Mouse (Mus musculus): ENCODE data around the gene Tnk1. TPM values are rescaled to one million over a fixed set of nuclear protein-coding genes. Genes with fewer than 3 reads are reported as not detected.

Tnk1 gene
- polyA plus RNA-seq, 1 experiment = 1.2 TPM

DNA sequence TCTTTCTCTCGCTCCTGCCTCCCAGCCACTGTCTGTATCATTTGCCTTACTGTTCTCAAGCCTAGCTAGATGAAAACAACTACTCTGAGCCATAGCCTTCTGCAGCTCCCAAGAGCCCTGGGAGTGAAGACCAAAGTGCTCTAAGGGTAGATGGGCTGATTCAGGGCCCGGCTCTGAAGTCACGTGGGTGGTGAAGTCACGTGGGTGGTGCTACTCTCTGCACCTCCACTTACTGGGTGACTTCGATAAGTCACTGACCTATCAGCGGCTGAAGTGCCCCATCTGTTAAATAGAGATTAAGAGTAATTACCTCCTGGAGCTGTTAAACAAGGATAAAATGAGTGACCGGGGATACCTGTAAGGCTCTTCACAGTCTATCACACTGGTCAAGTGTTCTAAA is 4.5 kb downstream of the Tnk1 start:
- no peak for TF ChIP-seq CTCF (IDR thresholded peaks at IDR 0.05; ENCODE audit: extremely low read depth, insufficient read depth, insufficient read length, insufficient replicate concordance)
- DNase-seq (ENCODE audit: low read depth in 1 of 2, low spot score in 2 of 2) = no peak
- 35% methylated on average over 7 of the region's 7 CpGs for WGBS
- Histone ChIP-seq H3K4me3 (ENCODE audit: extremely low read depth, insufficient read depth, insufficient read length) (no peak overlapping the region), H3K4me1 (ENCODE audit: control insufficient read depth, insufficient read depth, insufficient read length) (peaks cover 7% of the 10 kb centered on the region; the same call in 1 of the 2 replicates), H3K36me3 (ENCODE audit: control insufficient read depth, insufficient read depth, low read length) (no peaks in the 10 kb centered on the region), H3K27me3 (ENCODE audit: control insufficient read depth, insufficient read depth, low read length) (no peaks in the 10 kb centered on the region), H3K27ac (ENCODE audit: insufficient read depth, low read length) (no peak overlapping the region)

DNA sequence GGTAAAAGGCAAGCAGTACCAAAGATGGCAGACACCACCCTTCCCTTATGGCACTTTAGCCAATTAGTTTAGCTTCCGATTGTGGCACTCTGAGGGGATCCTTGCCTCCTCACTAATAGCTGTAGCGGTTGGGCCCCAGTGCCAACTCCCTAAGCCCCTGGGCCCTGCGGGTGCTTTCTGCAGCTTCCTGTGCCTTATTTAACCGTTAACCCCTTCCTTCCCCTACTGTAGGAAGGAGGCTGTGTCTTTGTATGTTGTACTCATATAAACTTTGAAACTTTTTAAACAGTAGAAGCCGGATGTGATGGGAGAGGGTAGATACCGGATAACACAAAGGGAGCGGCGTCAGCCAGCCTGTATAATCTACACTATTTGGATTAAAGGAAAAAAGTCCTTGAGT is 7.8 kb downstream of the Tnk1 start:
- WGBS = 18% methylated on average over 8 of the region's 8 CpGs
- Histone ChIP-seq H3K27me3 (ENCODE audit: control insufficient read depth, insufficient read depth, low read length) (no peaks in the 10 kb centered on the region), H3K36me3 (ENCODE audit: control insufficient read depth, insufficient read depth, low read length) (no peaks in the 10 kb centered on the region), H3K27ac (ENCODE audit: insufficient read depth, low read length) (no peak overlapping the region), H3K4me3 (ENCODE audit: extremely low read depth, insufficient read depth, insufficient read length) (no peak overlapping the region), H3K4me1 (ENCODE audit: control insufficient read depth, insufficient read depth, insufficient read length) (peaks cover 18% of the 10 kb centered on the region; the same call in 1 of the 2 replicates)
- TF ChIP-seq POLR2A (IDR thresholded peaks at IDR 0.05; ENCODE audit: low read depth, low read length) (no peak), CTCF (IDR thresholded peaks at IDR 0.05; ENCODE audit: extremely low read depth, insufficient read depth, insufficient read length, insufficient replicate concordance) (no peak)
- DNase-seq (ENCODE audit: low read depth in 1 of 2, low spot score in 2 of 2) = no peak

DNA sequence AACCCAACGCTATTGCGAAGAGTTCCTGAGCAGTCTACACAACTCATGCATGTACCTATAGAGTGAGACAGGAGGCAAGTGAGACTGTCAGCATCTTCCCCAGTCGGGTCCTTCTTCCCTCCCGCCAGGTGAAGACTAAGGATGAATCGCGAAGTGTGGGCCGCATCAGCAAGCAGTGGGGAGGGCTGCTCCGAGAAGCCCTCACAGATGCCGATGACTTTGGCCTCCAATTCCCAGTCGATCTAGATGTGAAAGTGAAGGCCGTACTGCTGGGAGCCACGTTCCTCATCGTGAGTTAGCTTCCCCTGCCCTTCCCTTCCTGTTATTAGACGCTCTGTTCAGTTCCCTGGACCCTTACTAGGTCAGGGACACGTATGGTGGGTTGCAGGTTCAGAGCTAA is 8.6 kb downstream of the Tnk1 start:
- Histone ChIP-seq H3K4me1 (ENCODE audit: control insufficient read depth, insufficient read depth, insufficient read length) (peaks cover 18% of the 10 kb centered on the region; the same call in 1 of the 2 replicates), H3K4me3 (ENCODE audit: extremely low read depth, insufficient read depth, insufficient read length) (no peak overlapping the region), H3K27me3 (ENCODE audit: control insufficient read depth, insufficient read depth, low read length) (no peaks in the 10 kb centered on the region), H3K36me3 (ENCODE audit: control insufficient read depth, insufficient read depth, low read length) (no peaks in the 10 kb centered on the region), H3K27ac (ENCODE audit: insufficient read depth, low read length) (no peak overlapping the region)
- DNase-seq (ENCODE audit: low read depth in 1 of 2, low spot score in 2 of 2) = no peak
- 79% methylated on average over 15 of the region's 15 CpGs for WGBS
- TF ChIP-seq CTCF (IDR thresholded peaks at IDR 0.05; ENCODE audit: extremely low read depth, insufficient read depth, insufficient read length, insufficient replicate concordance) (no peak), POLR2A (IDR thresholded peaks at IDR 0.05; ENCODE audit: low read depth, low read length) (no peak)

DNA sequence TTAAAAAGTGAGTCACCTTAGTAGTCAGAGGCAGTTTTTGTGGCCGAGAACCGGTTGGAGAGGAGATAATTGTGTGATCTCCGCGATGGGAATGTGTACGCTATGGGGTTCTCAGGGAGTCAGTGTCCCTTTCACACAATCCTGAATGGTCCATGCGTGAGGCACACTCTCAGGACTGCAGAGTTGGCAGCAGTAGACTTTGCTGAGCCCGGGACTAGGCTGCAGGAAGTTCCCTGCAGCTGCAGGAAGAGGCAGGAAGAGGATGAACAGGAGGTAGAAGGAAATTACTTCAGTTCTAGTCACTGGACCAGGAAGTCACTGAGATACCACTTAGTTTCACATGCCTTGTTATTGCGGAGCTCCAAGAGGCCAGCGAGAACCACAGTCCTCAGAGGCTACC is 9.4 kb downstream of the Tnk1 start:
- TF ChIP-seq POLR2A (IDR thresholded peaks at IDR 0.05; ENCODE audit: low read depth, low read length) (no peak), CTCF (IDR thresholded peaks at IDR 0.05; ENCODE audit: extremely low read depth, insufficient read depth, insufficient read length, insufficient replicate concordance) (no peak)
- Histone ChIP-seq H3K36me3 (ENCODE audit: control insufficient read depth, insufficient read depth, low read length) (no peaks in the 10 kb centered on the region), H3K4me3 (ENCODE audit: extremely low read depth, insufficient read depth, insufficient read length) (no peak overlapping the region), H3K4me1 (ENCODE audit: control insufficient read depth, insufficient read depth, insufficient read length) (peaks cover 18% of the 10 kb centered on the region; the same call in 1 of the 2 replicates), H3K27me3 (ENCODE audit: control insufficient read depth, insufficient read depth, low read length) (no peaks in the 10 kb centered on the region), H3K27ac (ENCODE audit: insufficient read depth, low read length) (no peak overlapping the region)
- 59% methylated on average over 9 of the region's 9 CpGs for WGBS
- no peak for DNase-seq (ENCODE audit: low read depth in 1 of 2, low spot score in 2 of 2)

DNA sequence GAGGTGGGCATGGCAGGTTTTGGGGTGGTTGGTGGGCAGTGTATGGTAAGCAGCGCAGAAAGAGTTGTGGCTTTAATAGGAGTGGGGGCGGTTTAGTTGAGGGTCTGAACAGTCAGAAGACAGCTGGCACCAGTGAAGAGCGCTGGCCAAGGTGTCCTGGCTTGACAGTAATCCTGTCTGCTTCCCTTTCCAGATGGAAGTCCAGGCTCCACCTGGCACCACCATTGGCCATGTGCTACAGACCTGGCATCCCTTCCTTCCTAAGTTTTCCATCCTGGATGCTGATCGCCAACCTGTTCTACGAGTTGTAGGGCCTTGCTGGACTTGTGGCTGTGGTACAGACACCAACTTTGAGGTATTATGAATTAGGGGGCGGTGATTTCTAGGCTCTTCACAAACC is 10.5 kb downstream of the Tnk1 start:
- Histone ChIP-seq H3K4me1 (ENCODE audit: control insufficient read depth, insufficient read depth, insufficient read length) (peaks cover 18% of the 10 kb centered on the region; the same call in 1 of the 2 replicates), H3K27ac (ENCODE audit: insufficient read depth, low read length) (no peak overlapping the region), H3K27me3 (ENCODE audit: control insufficient read depth, insufficient read depth, low read length) (no peaks in the 10 kb centered on the region), H3K4me3 (ENCODE audit: extremely low read depth, insufficient read depth, insufficient read length) (no peak overlapping the region), H3K36me3 (ENCODE audit: control insufficient read depth, insufficient read depth, low read length) (no peaks in the 10 kb centered on the region)
- TF ChIP-seq POLR2A (IDR thresholded peaks at IDR 0.05; ENCODE audit: low read depth, low read length) = no peak
- no peak for TF ChIP-seq CTCF (IDR thresholded peaks at IDR 0.05; ENCODE audit: extremely low read depth, insufficient read depth, insufficient read length, insufficient replicate concordance)
- no peak for DNase-seq (ENCODE audit: low read depth in 1 of 2, low spot score in 2 of 2)
- 95% methylated on average over 6 of the region's 6 CpGs for WGBS

DNA sequence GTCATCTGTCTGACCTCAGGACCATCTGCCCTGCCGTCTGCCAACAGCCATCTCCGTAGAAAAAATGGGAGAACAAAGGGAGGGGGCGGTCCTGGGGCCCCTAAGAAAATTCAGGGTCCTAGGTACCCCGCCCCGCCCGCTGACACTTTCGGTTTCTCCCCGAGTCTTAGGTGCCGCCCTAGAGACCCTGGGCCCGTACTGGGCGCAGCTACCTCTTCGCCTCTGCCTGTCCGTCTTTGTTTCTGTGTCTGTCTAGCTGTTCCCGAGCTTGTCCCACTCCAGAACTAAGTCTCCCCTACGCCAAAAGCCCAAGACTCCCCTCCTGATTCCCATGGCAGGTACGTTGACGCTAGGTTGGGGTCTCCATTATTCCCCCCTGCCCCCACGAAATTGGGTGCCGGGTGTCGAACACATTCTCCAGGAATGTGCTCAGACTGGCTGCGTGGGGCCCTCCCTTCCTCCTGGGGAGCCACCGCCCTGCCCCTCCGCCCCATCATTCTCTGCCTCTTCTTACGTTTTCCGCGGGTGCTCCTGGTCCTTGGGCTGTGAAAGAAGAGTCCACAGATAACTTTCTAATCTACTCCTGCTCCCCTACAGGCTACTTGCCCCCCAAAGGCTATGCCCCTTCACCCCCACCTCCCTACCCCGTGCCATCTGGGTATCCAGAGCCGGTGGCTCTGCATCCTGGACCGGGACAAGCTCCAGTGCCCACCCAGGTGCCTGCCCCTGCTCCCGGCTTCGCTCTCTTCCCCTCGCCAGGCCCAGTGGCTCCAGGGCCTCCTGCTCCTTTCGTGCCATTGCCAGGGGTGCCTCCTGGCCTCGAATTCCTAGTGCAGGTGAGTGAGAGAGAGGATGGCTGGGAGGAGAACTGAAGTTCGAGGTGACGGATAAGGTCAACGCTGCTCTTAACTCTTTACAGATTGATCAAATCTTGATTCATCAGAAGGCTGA is 11.5 kb downstream of the Tnk1 start:
- Histone ChIP-seq H3K36me3 (ENCODE audit: control insufficient read depth, insufficient read depth, low read length) (no peaks in the 10 kb centered on the region), H3K4me1 (ENCODE audit: control insufficient read depth, insufficient read depth, insufficient read length) (peaks cover 18% of the 10 kb centered on the region; the same call in 1 of the 2 replicates), H3K27ac (ENCODE audit: insufficient read depth, low read length) (peak overlapping the region; percentile 31; the same call in 1 of the 2 replicates), H3K4me3 (ENCODE audit: extremely low read depth, insufficient read depth, insufficient read length) (peak overlapping the region; percentile 66), H3K27me3 (ENCODE audit: control insufficient read depth, insufficient read depth, low read length) (no peaks in the 10 kb centered on the region)
- TF ChIP-seq POLR2A (IDR thresholded peaks at IDR 0.05; ENCODE audit: low read depth, low read length) = no peak
- no peak for TF ChIP-seq CTCF (IDR thresholded peaks at IDR 0.05; ENCODE audit: extremely low read depth, insufficient read depth, insufficient read length, insufficient replicate concordance)
- DNase-seq (ENCODE audit: low read depth in 1 of 2, low spot score in 2 of 2) = no peak
- WGBS = 8% methylated on average over 37 of the region's 37 CpGs

DNA sequence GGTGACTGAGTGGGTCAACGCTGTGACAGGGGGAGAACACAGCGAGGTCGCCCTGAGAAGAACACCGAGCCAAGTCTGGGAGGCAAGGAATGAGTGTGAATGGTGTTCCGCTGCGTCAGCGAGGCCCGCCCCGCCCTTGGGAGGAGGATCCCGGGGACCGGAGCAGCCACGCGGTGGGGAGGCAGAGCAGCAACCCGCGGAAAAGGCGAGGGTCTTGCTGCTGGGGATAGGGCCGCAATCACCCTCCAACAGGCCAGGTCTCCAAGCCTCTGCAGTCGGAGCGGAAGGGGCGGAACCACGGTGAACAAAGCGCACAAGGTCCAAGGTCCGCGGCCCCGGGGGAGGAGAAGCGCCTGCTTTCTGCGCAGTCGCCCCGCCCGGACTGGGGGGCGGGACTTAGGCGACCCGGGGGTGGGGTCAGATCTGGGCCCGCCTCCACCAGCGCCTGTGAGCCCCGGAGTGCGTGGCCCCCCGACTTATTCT is 12.3 kb downstream of the Tnk1 start, which contains the start of gene Plscr3:
Gene Plscr3 (plus strand): TSS at position 179 of the 483 bp plus-strand sequence.
- DNase-seq (ENCODE audit: low read depth in 1 of 2, low spot score in 2 of 2) = peak; percentile 67 to 89
- TF ChIP-seq POLR2A (IDR thresholded peaks at IDR 0.05; ENCODE audit: low read depth, low read length) (no peak), CTCF (IDR thresholded peaks at IDR 0.05; ENCODE audit: extremely low read depth, insufficient read depth, insufficient read length, insufficient replicate concordance) (no peak)
- Histone ChIP-seq H3K27me3 (ENCODE audit: control insufficient read depth, insufficient read depth, low read length) (no peaks in the 10 kb centered on the region), H3K27ac (ENCODE audit: insufficient read depth, low read length) (peak within 1 kb of the TSS; percentile 74), H3K36me3 (ENCODE audit: control insufficient read depth, insufficient read depth, low read length) (no peaks in the 10 kb centered on the region), H3K4me3 (ENCODE audit: extremely low read depth, insufficient read depth, insufficient read length) (peak within 1 kb of the TSS; percentile 66), H3K4me1 (ENCODE audit: control insufficient read depth, insufficient read depth, insufficient read length) (peaks cover 18% of the 10 kb centered on the region; the same call in 1 of the 2 replicates)
- WGBS = under 1% methylated on average over 38 of the region's 38 CpGs
